Mouse (Mus musculus): ENCODE results near the gene Vwa5a. TPM values are rescaled to one million over a fixed set of nuclear protein-coding genes. Genes with fewer than 3 reads are reported as not detected.

The Vwa5a gene
- total and polyA plus RNA-seq, 2 experiments from 2014 or later = 9.4 to 14.1 TPM

GRCm38 (mm10) chr9:38744619-38745315, 26.7 kb downstream of the Vwa5a start:
- Histone ChIP-seq H3K27me3 (ENCODE audit: insufficient read depth, low read length) (no peaks in the 10 kb centered on the region), H3K4me1 (ENCODE audit: insufficient read depth, low read length) (no peaks in the 10 kb centered on the region), H3K4me3 (ENCODE audit: low read length) (no peak overlapping the region), H3K9ac (replicated peaks; ENCODE audit: low read length) (no peak overlapping the region), H3K27ac (no peak overlapping the region), H3K36me3 (ENCODE audit: insufficient read depth, low read length) (no peaks in the 10 kb centered on the region), H3K9me3 (ENCODE audit: low read length) (no peaks in the 10 kb centered on the region), H3K4me2 (ENCODE audit: low read depth, low read length) (no peak overlapping the region)
- DNase-seq (ENCODE audit: low spot score) (no peak), ATAC-seq (no peak)
- TF ChIP-seq CTCF (IDR thresholded peaks at IDR 0.05; ENCODE audit: low read depth) = no peak
- WGBS = 94% methylated on average over 4 of the region's 4 CpGs

DNA sequence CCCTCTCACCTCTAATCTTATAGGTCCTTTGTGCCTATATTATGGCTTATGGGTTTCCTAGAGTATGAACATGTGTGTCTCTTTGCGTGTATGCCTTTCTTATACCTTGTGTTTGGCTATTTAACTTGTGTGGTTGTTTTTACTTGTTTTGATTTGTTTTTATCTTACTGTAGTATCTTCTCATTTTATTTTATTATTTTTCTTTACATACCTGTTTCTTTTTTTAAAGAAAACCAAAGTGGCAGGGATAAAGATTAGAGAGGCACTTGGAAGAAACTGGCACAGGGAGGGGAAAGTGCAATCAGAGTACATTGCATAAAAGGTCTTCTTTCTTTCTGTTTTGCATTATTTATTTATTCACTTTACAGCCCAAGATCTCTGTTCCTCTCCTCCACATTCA, 33.9 kb downstream of the Vwa5a start, which contains the start of gene Olfr920:
TSS of gene Olfr920 (plus strand) at position 301 of the 400 bp plus-strand sequence.
- Histone ChIP-seq H3K27me3 (ENCODE audit: insufficient read depth, low read length) (no peaks in the 10 kb centered on the region), H3K9me3 (ENCODE audit: low read length) (no peaks in the 10 kb centered on the region), H3K27ac (no peak within 1 kb of the TSS), H3K4me2 (ENCODE audit: low read depth, low read length) (no peak within 1 kb of the TSS), H3K36me3 (ENCODE audit: insufficient read depth, low read length) (no peaks in the 10 kb centered on the region), H3K4me3 (ENCODE audit: low read length) (no peak within 1 kb of the TSS), H3K9ac (replicated peaks; ENCODE audit: low read length) (no peak within 1 kb of the TSS), H3K4me1 (ENCODE audit: insufficient read depth, low read length) (no peaks in the 10 kb centered on the region)
- ATAC-seq (no peak), DNase-seq (ENCODE audit: low spot score) (no peak)
- TF ChIP-seq CTCF (IDR thresholded peaks at IDR 0.05; ENCODE audit: low read depth) = no peak
- 90% methylated on average over 1 of the region's 1 CpGs for WGBS

GRCm38 (mm10) chr9:38772768-38773167, 54.7 kb downstream of the Vwa5a start, which contains the start of gene Olfr921:
Gene Olfr921, plus strand, starts transcription at chr9:38773068.
- Histone ChIP-seq H3K4me1 (ENCODE audit: insufficient read depth, low read length) (no peaks in the 10 kb centered on the region), H3K36me3 (ENCODE audit: insufficient read depth, low read length) (no peaks in the 10 kb centered on the region), H3K9ac (replicated peaks; ENCODE audit: low read length) (no peak within 1 kb of the TSS), H3K27ac (no peak within 1 kb of the TSS), H3K4me2 (ENCODE audit: low read depth, low read length) (no peak within 1 kb of the TSS), H3K9me3 (ENCODE audit: low read length) (no peaks in the 10 kb centered on the region), H3K4me3 (ENCODE audit: low read length) (no peak within 1 kb of the TSS), H3K27me3 (ENCODE audit: insufficient read depth, low read length) (no peaks in the 10 kb centered on the region)
- ATAC-seq (no peak), DNase-seq (ENCODE audit: low spot score) (no peak)
- TF ChIP-seq CTCF (IDR thresholded peaks at IDR 0.05; ENCODE audit: low read depth) = no peak

- Histone ChIP-seq H3K36me3 (ENCODE audit: insufficient read depth, low read length) (no peaks in the 10 kb centered on the region), H3K4me1 (ENCODE audit: insufficient read depth, low read length) (no peaks in the 10 kb centered on the region), H3K4me3 (ENCODE audit: low read length) (no peak overlapping the region), H3K9me3 (ENCODE audit: low read length) (no peaks in the 10 kb centered on the region), H3K27me3 (ENCODE audit: insufficient read depth, low read length) (no peaks in the 10 kb centered on the region), H3K27ac (no peak overlapping the region), H3K9ac (replicated peaks; ENCODE audit: low read length) (no peak overlapping the region), H3K4me2 (ENCODE audit: low read depth, low read length) (no peak overlapping the region)
- no peak for TF ChIP-seq CTCF (IDR thresholded peaks at IDR 0.05; ENCODE audit: low read depth)
- ATAC-seq (no peak), DNase-seq (ENCODE audit: low spot score) (no peak)
- 90% methylated on average over 2 of the region's 2 CpGs for WGBS
Observed at GRCm38 (mm10) chr9:38792689-38793088, 74.6 kb downstream of the Vwa5a start.

Other genes starting within 250 kb of the Vwa5a start
- gene Olfr905, start 247.2 kb upstream of the Vwa5a start, total RNA-seq (2014; rRNA removed) = not detected in 2 replicates
- gene Olfr905, start 247.2 kb upstream of the Vwa5a start, polyA plus RNA-seq (2015; fragmentation: Nextera tagmentation; extraction: Ambion mirVana) = not detected in 2 replicates
- not detected in 2 replicates for gene Olfr906, start 231.2 kb upstream of the Vwa5a start, total RNA-seq (2014; rRNA removed)
- gene Olfr906, start 231.2 kb upstream of the Vwa5a start, polyA plus RNA-seq (2015; fragmentation: Nextera tagmentation; extraction: Ambion mirVana) = not detected in 2 replicates
- not detected in 2 replicates for gene Olfr907, start 222.5 kb upstream of the Vwa5a start, total RNA-seq (2014; rRNA removed)
- gene Olfr907, start 222.5 kb upstream of the Vwa5a start, polyA plus RNA-seq (2015; fragmentation: Nextera tagmentation; extraction: Ambion mirVana) = not detected in 2 replicates
- not detected in 2 replicates for gene Olfr911-ps1, start 196.7 kb upstream of the Vwa5a start, total RNA-seq (2014; rRNA removed)
- not detected in 2 replicates for gene Olfr911-ps1, start 196.7 kb upstream of the Vwa5a start, polyA plus RNA-seq (2015; fragmentation: Nextera tagmentation; extraction: Ambion mirVana)
- not detected in 2 replicates for gene Olfr910, start 180.4 kb upstream of the Vwa5a start, total RNA-seq (2014; rRNA removed)
- gene Olfr910, start 180.4 kb upstream of the Vwa5a start, polyA plus RNA-seq (2015; fragmentation: Nextera tagmentation; extraction: Ambion mirVana) = not detected in 2 replicates
- gene Olfr912, start 138.1 kb upstream of the Vwa5a start, total RNA-seq (2014; rRNA removed) = not detected in 2 replicates
- gene Olfr912, start 138.1 kb upstream of the Vwa5a start, polyA plus RNA-seq (2015; fragmentation: Nextera tagmentation; extraction: Ambion mirVana) = not detected in 2 replicates
- gene Olfr913, start 125.5 kb upstream of the Vwa5a start, total RNA-seq (2014; rRNA removed) = not detected in 2 replicates
- gene Olfr913, start 125.5 kb upstream of the Vwa5a start, polyA plus RNA-seq (2015; fragmentation: Nextera tagmentation; extraction: Ambion mirVana) = not detected in 2 replicates
- not detected in 2 replicates for gene Olfr914, start 113.2 kb upstream of the Vwa5a start, total RNA-seq (2014; rRNA removed)
- gene Olfr914, start 113.2 kb upstream of the Vwa5a start, polyA plus RNA-seq (2015; fragmentation: Nextera tagmentation; extraction: Ambion mirVana) = not detected in 2 replicates
- gene Olfr916, start 58.4 kb upstream of the Vwa5a start, total RNA-seq (2014; rRNA removed) = not detected in 2 replicates
- gene Olfr916, start 58.4 kb upstream of the Vwa5a start, polyA plus RNA-seq (2015; fragmentation: Nextera tagmentation; extraction: Ambion mirVana) = not detected in 2 replicates
- not detected in 2 replicates for gene Olfr917, start 52.4 kb upstream of the Vwa5a start, total RNA-seq (2014; rRNA removed)
- gene Olfr917, start 52.4 kb upstream of the Vwa5a start, polyA plus RNA-seq (2015; fragmentation: Nextera tagmentation; extraction: Ambion mirVana) = not detected in 2 replicates
- gene Olfr918, start 43.7 kb upstream of the Vwa5a start, total RNA-seq (2014; rRNA removed) = not detected in 2 replicates
- not detected in 2 replicates for gene Olfr918, start 43.7 kb upstream of the Vwa5a start, polyA plus RNA-seq (2015; fragmentation: Nextera tagmentation; extraction: Ambion mirVana)
- not detected in 2 replicates for gene Olfr919, start 14.6 kb upstream of the Vwa5a start, total RNA-seq (2014; rRNA removed)
- not detected in 2 replicates for gene Olfr919, start 14.6 kb upstream of the Vwa5a start, polyA plus RNA-seq (2015; fragmentation: Nextera tagmentation; extraction: Ambion mirVana)
- gene Olfr920, start 34.0 kb downstream of the Vwa5a start, total RNA-seq (2014; rRNA removed) = 0.21 TPM in 1 of 2 replicates, not detected in the other
- 0.03 and 0.06 TPM in 2 replicates for gene Olfr920, start 34.0 kb downstream of the Vwa5a start, polyA plus RNA-seq (2015; fragmentation: Nextera tagmentation; extraction: Ambion mirVana)
- not detected in 2 replicates for gene Olfr921, start 54.8 kb downstream of the Vwa5a start, total RNA-seq (2014; rRNA removed)
- not detected in 2 replicates for gene Olfr921, start 54.8 kb downstream of the Vwa5a start, polyA plus RNA-seq (2015; fragmentation: Nextera tagmentation; extraction: Ambion mirVana)
- gene Olfr922, start 96.3 kb downstream of the Vwa5a start, total RNA-seq (2014; rRNA removed) = not detected in 2 replicates
- gene Olfr922, start 96.3 kb downstream of the Vwa5a start, polyA plus RNA-seq (2015; fragmentation: Nextera tagmentation; extraction: Ambion mirVana) = not detected in 2 replicates
- gene Olfr923, start 108.3 kb downstream of the Vwa5a start, total RNA-seq (2014; rRNA removed) = not detected in 2 replicates
- gene Olfr923, start 108.3 kb downstream of the Vwa5a start, polyA plus RNA-seq (2015; fragmentation: Nextera tagmentation; extraction: Ambion mirVana) = not detected in 2 replicates
- gene Olfr924, start 126.2 kb downstream of the Vwa5a start, total RNA-seq (2014; rRNA removed) = not detected in 2 replicates
- not detected in 2 replicates for gene Olfr924, start 126.2 kb downstream of the Vwa5a start, polyA plus RNA-seq (2015; fragmentation: Nextera tagmentation; extraction: Ambion mirVana)
- not detected in 2 replicates for gene Olfr26, start 136.8 kb downstream of the Vwa5a start, total RNA-seq (2014; rRNA removed)
- not detected in 2 replicates for gene Olfr26, start 136.8 kb downstream of the Vwa5a start, polyA plus RNA-seq (2015; fragmentation: Nextera tagmentation; extraction: Ambion mirVana)
- gene Olfr926, start 158.9 kb downstream of the Vwa5a start, total RNA-seq (2014; rRNA removed) = not detected in 2 replicates
- gene Olfr926, start 158.9 kb downstream of the Vwa5a start, polyA plus RNA-seq (2015; fragmentation: Nextera tagmentation; extraction: Ambion mirVana) = not detected in 2 replicates
- not detected in 2 replicates for gene Olfr930, start 211.5 kb downstream of the Vwa5a start, total RNA-seq (2014; rRNA removed)
- gene Olfr930, start 211.5 kb downstream of the Vwa5a start, polyA plus RNA-seq (2015; fragmentation: Nextera tagmentation; extraction: Ambion mirVana) = not detected in 2 replicates